Mouse (Mus musculus) inflammation-experienced regulatory T-cells, adult 6 months (primary cell): ENCODE results near the gene Pou2f1. TPM values are rescaled to one million over a fixed set of nuclear protein-coding genes. Genes with fewer than 3 reads are reported as not detected.
"Not testable (repeated sequence)": the region's sequence is repeated elsewhere in the genome, so short reads cannot be mapped to it uniquely, and the experiment has no call there.

Experiments used
- ATAC-seq: one replicate; pipeline ENCODE4 v1.8.0; 2017
- polyA plus RNA-seq, 3 experiments: library from polyadenylated mRNA; unstranded; fragments of 100-300 nt; shearing (Covaris generic); gene quantifications; one replicate each; pipeline ENCODE4 v1.2.1; 2017

The Pou2f1 gene
- polyA plus RNA-seq, 3 experiments from 2014 or later, result 26.0 to 60.8 (median 47.6) TPM

DNA sequence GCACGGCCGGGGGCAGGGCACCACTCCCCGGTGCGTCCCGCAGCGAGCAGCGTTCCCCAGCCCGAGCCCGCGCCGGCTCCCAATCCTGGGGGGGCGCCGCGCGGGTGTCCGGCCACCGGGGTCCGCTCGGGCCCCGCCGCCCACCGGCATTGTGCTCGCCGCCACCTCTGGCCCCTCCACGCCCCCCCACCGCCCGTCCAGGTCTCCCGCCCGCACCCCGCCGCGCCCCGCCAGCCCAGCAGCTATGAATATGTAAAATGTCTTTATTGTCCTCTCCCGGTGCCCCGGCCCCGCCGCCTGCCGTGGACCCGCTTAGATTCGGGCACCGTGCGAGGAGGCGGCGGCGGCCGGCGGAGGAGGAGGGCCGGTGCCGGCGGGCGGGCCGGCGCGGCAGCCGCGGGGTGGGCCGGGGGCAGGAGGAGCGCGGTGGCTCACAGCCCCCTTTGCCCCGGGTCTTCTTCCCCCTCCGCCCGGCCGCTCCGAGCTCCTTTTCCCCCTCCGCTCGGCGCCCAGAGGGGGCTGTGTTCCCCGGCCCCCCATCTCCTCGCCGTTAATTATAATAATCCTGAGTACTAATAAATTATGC lies 481 bp downstream of the Pou2f1 start:
- ATAC-seq, result no peak

DNA sequence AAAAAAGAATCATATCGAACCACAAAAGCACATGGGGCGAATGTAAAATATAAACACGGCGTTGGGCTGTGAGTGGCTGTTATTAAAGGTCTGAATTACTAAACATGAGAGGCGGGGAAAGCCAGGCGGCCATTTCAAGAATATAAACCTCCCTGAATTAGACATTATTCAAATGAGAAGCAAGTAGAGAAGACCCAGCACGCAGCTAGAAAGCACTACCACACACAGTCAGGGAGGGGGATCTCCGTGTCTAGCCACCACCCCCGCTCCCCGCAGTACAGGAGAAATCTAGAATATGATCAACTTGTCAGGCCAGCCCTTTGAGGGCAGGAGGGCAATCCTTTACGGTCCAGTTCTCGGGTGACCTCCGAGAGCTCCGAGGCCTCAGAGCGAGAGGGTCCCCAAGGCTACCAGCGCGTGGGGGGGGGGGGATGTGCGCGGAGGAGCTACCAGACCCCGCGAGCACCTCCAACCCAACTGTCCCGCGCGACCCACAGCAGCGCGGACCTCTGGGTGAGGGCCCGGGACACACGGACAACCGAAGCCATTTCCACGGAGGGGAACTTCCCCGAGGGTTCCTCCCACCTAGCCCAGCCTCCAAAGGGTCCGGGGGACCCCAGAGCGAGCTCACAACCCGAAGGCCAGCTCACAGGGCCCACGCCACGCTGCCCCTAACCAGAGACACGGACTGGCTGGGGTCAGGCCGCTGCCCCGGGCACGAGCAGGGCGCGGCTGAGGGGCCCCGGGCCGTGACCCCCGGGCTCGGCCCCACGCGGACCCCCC lies 1.2 kb downstream of the Pou2f1 start:
- peak; percentile 44 for ATAC-seq

DNA sequence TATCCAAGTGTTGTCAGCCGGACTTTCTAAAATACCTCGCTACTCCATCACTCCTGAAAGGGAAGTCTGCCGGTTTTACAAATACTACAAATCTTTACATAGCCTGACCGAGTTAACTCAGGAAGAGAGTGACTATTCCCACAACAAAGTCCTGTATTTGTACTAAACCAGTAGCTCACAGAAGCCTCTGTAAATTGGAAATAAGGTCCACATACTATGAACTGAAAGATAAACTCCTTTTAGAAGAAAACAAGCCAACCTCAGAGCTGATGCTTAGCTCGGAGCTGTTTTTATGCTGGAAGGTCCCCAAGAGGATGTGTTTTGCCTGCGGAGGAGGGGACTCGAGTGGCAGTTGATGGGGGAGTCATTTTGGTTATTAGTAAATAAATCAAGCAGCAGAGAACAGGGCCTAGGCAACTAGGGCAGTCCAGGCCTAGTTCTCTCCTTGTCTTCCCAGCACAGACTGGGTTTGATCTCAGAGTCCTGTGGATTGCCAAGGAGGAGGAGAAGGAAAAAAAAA lies 1.8 kb downstream of the Pou2f1 start:
- peak; percentile 17 for ATAC-seq

DNA sequence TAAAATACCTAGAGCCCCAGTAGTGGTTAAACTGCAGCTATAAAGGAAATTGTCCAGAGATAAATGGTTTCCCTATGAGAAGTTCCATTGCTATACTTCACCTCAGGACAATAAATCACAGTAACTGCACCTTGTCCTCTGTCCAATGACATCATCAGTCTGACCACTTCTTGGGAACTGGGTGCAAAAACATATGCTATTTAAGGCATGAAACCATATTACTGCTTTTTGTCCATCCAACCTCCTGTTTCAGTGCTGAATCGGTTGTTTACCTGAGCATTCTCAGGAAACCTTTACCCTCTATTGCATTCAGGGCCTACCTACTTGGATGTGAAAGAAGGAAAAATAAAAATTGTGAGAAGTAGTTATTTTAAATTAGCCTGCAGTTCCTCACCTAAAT lies 2.8 kb downstream of the Pou2f1 start:
- ATAC-seq, result no peak

DNA sequence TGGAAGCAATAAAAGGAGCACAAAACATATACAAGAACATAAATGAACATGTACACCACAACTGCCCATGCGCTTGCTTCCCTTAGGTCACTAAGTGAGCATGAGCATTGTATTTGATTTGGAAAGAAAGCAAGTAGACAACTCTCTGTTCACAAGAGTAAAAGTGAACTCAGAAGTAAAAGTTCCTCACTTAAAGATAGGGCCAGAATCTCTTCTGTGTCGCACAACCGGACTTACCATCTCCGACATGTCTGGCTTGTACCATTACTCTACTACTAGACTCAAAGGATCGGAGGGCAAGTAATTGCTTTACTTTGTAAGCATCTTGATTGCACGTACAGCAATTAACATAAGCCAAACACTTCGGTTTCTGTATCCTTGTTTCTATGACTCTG lies 6.8 kb downstream of the Pou2f1 start:
- no peak for ATAC-seq

DNA sequence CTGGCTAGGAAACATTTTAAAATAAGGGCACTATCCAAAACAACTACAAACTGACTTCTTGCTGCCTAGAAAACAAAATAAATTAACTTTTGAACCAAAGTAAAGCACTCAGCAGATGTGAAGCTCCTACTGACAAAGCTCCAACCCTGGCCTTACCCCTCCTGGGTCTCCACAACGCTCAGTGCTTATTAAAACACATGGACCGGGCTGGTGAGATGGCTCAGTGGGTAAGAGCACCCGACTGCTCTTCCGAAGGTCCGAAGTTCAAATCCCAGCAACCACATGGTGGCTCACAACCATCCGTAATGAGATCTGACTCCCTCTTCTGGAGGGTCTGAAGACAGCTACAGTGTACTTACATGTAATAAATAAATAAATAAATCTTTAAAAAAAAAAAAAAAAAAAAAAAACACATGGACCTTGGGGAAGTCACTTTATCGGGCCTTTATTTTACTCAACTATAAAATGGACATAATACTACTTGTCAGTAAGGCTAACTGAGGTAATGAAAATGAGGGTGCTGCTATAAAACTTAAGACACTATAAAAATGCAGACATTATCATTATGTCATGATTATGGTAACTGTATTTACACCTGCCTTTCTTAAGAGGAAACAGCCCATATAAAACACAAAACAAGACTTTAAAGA lies 7.3 kb downstream of the Pou2f1 start:
- not testable (repeated sequence) for ATAC-seq

DNA sequence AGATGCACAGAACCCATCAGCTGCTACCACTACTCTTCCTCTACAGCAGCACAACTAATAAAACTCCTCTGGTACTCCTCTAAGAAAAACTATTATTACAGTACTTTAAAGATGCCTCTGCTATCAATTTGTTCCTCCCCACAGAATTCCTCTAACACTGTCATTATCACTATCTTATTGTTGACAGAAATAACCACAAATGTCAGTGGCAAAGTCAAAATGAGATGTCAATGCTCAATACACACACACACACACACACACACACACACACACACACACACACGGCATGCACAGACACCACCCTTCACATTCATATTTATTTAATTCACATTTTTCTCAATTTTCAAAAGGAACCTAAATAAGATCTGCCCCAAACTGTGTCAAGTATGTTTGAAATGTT lies 8.2 kb downstream of the Pou2f1 start:
- ATAC-seq, result no peak

DNA sequence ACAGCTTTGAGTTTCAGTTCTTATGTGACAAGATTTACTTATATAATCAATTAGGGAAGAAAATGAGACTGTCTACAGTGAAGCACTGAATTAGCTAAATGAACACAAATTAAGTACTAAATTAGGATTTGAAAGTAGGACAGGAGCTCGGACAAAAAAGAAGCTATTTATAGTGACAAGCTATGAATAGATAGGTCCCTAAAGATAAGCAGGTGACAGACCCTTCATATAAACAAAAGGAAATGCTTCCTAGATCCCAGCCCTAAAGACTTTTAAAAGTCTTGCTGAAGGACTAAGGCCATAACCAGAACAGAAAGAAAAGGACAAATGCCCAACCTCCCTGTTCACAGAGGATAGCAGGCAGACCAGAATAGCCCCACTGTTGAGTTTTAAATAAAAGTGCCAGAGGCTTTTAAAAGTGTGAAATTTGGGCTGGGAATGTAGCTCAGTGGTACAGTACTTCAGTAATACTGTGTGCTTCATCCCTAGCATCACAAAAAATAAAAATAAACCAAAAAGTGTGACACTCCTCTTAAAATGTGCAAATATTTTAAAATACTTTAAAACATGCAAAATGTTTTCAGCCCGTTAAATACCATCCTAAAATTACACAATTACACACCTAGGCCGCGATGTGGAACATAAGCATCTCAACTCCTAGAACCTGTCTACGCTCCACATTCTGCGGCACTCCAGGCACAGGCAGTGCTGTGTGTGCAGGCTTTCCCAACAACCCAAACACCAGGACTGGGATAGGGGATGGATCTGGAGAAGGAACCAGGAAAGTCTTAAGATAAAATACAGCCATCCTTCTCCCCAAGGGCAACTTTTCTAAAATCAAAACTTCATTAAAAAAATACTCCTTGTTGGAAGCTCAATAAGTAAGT lies 9.0 kb downstream of the Pou2f1 start:
- ATAC-seq, result no peak

DNA sequence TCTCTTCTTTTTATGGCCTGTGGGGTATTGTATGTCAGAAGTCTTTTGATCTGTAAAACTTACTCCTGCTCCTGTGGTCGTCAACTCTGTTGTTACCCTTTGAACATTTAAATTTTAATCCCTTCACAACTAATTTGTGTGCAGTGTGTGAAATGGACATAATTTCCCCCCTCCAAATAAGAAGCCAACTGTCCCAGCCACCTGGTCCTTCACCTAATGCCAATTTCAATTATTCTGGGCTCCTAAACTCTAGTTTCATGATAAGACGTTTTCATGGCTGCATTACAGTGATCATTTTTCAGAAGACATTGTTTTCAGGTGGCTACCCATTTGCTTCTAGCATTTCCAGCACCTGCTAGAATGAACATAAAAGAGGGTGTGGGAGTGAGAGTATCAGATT lies 13.9 kb downstream of the Pou2f1 start:
- ATAC-seq, result no peak

DNA sequence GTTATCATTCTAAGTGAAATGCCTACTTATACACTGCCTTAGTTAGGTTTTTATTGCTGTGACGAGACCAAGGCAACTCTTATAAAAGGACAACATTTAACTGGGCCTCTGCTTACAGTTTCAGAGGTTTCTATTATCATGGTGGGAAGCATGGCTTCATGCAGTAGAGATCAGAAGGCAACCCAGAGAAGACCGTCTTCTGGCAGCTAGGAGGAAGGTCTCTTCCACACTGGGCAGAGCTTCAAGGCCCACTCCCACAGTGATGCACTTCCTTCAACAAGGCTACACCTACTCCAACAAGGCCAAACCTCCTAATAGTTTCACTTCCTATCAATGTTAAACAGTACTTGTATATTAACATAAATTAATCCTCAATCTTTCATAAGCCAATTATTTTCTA lies 14.4 kb downstream of the Pou2f1 start:
- no peak for ATAC-seq

DNA sequence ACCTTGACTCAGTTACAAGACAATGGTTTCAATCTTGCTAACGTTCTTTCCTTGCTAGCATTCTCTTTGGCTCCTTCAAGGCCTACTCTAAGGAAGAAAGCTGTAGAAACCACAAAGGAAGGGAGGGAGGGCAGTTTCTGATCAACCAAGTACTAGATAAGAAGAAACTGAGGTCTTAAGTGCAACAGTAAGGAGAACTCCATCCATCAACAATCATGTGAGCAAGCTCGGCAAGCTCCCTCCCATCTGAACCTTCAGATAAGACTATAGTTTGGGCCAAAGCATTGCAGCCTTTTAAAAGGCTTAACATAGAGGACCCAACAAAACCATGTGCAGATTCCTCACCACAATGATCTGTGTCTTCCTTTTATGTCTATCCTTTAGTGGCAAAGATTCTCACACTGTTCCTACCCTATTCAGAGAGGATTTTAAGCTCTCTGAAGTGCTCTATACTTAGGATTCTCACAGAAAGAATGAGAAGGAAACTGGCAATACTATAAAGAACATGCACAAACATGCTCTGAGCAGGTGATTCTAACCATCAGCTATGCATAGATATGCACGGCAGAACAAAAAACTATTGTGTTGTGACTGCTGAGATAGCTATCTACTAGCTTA lies 16.6 kb downstream of the Pou2f1 start:
- ATAC-seq, result peak; percentile 29

DNA sequence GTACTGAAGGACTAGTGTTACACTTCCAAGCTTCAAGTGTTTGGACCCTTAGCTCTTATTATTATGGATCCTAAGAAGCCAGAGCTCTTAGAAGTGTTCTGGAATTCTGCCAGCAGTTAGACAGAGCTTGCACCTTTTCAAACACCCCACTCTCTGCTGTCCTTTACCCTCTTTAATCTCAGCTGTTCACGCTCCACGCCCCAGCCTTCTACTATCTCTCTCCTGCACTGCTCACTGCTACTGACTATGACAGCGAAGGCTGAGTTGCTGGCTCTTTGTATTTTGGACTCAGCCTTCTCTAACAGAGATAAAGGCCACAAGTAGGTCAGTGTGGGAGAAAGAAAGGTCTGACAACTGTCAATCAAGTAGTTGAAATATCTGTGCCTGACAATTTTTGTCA lies 17.3 kb downstream of the Pou2f1 start:
- ATAC-seq, result no peak

DNA sequence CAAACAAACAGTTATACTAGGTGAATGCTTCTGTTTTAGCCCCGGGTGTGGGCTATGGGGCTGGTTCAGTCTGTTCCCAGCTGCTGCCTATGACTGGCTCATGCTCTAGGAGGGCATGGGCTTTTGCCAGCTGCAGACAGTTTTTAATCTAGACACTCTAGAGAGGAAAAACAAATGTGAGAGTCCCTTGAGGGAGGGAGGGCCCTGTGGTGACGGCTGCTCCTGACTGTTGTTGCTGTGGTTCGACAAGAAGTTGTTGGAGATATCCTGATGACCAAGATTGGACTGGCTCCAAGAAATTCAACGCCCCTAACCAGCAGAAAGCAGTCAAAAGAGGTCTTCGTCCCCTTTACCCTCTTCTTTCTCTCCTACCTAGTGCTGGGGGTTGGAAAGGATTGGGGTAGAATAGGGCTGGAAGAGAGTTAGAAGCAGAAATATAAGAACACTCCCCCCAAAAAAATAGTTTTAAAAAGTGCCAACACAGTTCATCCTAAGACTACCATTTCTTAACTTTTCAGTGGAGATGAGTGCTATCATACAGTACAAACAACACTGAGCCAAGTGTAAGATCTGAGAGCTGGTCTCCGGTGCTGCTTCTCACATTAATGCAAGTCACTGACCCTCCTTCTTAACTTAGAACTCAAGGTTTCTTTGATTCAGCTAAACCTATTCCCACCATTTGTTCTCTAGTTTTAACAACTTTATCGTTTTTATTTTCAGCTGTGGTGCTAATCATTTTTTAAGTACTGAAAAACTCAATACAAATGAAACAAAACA lies 25.6 kb downstream of the Pou2f1 start:
- ATAC-seq, result no peak

DNA sequence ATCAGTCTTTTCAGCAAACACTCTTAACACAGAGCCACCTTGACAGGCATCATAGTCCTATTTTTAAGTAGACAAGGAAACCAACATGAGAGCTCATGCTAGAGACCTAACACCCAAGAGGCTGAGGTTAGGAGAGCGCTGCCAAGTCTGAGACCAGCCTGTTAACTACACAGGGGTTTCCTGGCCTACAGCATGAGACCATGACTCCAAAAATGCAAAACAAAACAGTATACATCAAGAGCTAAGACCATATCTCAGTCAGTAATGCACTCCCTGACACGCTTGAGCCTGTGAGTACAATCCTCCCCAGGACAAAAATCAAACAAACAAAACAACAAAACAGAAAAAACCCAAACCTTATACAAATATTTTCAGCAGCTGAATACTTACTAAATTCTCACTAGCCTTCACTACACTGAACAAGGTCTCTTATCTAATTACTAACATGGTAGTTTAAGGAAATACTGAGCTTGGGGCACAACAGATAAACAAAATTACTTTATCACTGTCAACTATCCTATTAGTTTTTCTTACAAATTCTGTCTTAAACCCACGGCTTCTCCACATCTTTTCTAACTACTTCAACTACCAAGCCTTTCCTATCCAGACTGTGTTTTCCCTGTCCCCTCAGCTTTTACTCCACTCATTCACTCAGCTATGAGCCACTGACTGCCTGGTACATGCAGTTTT lies 33.3 kb downstream of the Pou2f1 start:
- ATAC-seq, result no peak

DNA sequence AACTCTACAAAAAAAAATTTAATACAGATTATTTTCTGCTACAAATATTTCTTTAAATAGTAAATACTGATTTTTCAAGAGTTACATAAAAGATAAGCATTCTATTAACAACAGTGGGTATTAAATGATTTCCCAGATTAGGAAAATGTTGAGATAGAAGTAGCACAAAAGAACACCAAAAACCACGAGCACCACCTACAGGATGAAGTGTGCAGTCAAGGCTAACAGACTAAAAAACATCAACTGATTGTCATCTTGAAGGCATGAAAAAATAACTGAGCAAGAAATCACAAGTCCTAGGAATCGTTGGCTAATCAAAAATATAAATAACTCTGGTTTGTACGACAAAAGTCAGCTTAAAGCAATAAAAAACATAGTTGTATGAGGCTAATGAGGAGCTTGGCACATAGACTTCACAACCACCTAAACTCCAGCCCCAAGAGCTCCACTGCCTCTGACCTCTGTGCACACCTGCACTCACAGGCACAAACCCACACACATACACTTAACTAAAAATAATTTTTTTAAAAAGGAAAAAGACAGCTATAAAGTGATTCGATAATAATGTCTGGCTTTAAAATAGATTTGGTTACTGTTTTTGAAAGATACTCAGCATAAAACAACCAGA lies 35.3 kb downstream of the Pou2f1 start:
- ATAC-seq, result peak; percentile 72

DNA sequence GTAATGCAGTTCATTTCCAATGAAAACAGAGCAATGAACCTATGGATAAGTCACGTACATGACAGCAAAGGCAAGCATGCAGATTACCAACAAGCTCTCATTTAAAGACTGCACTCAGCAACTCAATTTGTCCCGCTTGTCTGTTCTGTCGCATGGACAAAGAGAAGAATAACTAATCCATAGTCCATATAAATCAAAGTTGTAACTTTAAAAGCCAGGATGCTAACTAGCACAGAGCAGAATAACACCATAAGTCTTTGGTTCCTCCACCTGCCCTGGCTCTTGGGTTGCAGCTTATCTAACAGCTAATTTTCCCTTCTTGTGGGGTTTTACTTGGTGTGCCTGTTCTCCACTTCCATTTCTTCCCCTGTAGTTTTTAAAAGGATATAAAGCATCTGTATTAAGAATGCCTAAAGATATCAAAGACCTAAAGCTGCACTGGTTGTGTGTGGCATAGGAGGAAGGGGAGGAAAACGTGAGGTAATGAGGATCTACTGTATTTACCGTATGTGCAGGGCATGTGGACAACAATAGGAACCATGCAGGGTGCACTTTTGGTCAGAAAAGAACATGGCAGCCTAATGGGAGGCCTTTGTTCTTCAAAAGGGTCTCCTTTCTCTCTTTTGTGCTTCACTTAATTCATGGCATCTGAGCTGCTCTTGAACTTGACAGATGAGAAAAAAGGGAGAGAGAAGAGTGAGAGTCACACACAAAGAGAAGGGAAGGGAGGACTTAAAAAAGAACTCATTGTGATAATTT lies 36.1 kb downstream of the Pou2f1 start:
- no peak for ATAC-seq

DNA sequence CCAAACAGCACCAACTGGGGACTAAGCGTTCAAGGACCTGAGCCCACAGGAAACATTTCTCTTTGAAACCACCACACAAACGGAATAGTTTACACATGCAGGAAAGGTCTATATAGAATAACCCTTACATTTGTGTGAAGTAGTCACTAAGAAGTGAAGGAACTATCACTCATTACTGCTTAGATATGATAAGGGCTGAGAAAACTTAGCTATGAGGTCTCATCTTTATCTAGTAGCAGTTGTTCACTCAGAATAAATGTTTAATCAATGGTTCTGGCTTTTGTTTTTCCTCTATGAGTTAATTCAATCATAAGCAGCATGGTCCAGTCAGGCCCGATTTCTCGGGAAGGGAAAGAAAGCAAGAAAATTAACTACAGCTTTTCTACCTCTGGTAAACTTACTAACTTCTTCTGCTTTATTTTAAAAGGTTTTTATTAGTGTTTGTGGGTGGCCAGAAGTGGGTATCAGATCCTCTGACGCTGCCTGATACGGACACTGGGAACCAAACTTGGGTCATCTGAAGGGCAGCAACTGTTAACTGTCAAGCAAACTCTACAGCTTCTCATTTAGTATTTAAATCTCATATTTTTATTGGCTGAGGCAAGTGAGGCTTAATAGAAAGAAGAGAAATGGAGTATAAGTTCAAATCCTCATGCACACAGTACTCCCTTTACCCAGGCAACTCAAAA lies 40.7 kb downstream of the Pou2f1 start:
- no peak for ATAC-seq

DNA sequence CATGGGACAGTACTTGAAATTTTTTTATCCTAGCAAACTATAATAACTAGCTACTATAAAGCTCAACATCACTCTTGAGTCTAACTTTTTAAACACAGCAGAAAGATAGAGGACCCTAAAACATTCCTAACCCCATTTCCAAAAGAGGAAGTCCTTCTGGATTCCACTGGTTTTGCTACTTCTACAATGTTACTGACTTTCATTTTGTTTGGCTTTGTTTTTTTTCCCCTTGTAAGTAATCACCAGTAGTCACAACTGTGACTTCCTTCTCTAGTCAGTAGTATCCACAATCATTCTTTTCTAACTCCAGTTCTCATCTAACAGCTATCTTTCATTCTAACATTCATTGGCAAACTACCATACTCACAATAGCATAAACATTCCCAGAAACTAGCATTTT lies 44.3 kb downstream of the Pou2f1 start:
- ATAC-seq, result no peak

DNA sequence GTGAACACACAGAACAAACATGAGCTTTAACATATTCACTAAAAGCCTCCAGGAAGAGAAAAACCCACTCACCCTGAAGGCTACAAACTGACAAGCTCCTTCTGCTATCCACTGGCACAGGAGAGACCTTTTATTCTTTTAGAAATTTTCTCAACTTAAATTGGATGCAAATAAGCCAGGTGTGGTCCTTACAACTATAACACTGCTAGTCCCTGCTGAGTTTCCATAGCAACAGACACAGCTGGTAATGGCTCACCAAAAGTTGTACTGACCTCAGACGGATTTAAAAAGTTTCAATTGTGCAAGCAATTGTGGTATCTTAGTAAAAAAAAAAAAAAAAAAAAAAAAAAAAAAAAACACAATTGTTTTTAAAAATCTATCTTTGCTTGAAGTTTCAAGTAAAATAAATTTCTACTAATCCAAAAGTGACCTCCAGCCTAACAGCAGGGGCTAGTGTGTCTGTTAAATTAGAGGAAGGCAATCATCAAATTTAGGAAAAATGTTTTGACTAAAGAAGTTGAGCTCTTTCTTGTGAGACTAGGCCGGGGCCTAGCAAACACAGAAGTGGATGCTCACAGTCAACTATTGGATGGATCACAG lies 54.2 kb downstream of the Pou2f1 start:
- ATAC-seq, result no peak
